Mouse (Mus musculus): ENCODE measurements around the gene Spsb4.

GRCm38 (mm10) chr9:96944517-96944916 is 74.1 kb downstream of the Spsb4 start:
- TF ChIP-seq CTCF (IDR thresholded peaks at IDR 0.05; ENCODE audit: low read depth) (no peak), EP300 (optimal IDR thresholded peaks at IDR 0.05) (no peak)
